Mouse (Mus musculus): ENCODE data around the gene Trim27.

DNA sequence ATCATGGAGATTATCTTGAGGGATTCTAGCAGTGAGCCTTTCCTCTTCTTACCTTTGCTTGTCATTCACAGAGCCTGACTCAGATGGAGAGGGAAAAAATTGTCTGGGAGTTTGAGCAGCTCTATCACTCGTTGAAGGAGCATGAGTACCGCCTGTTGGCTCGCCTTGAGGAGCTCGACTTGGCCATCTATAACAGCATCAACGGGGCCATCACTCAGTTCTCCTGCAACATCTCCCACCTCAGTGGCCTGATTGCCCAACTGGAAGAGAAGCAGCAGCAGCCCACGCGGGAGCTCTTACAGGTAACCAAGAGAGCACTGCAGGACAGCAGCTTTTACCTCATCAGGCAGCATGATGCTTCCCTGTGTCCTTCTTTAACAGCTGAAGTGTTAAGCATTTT lies 4.4 kb downstream of the Trim27 start:
- TF ChIP-seq CTCF (conservative IDR thresholded peaks at IDR 0.05; ENCODE audit: low read length) = no peak
- TF ChIP-seq POU5F1 (IDR thresholded peaks at IDR 0.05; ENCODE audit: borderline replicate concordance, low read length) = no peak

All from E14TG2a.4 (cell line).